Mouse (Mus musculus) ES-Bruce4 (cell line): ENCODE data around the gene Rcbtb2. TPM values are rescaled to one million over a fixed set of nuclear protein-coding genes. Genes with fewer than 3 reads are reported as not detected.

Experiments used
- H3K27ac ChIP-seq: 2 replicates; pipeline ENCODE4 v1.5.1; 2012; ENCODE audit warnings: low read length, inconsistent platforms; ENCODE audit not compliant: insufficient read depth
- H3K27me3 ChIP-seq: 2 replicates; pipeline ENCODE4 v1.6.1; 2012; ENCODE audit warnings: mild to moderate bottlenecking, low read length, inconsistent platforms; ENCODE audit not compliant: control insufficient read depth, poor library complexity, insufficient read depth, severe bottlenecking
- H3K36me3 ChIP-seq: 2 replicates; pipeline ENCODE4 v1.6.1; 2012; ENCODE audit warnings: inconsistent platforms, mild to moderate bottlenecking, low read length, moderate library complexity; ENCODE audit not compliant: control insufficient read depth, poor library complexity, insufficient read depth, severe bottlenecking
- H3K4me1 ChIP-seq: one replicate; pipeline ENCODE4 v1.8.1; 2011; ENCODE audit warnings: low read length; ENCODE audit not compliant: control insufficient read depth, insufficient read depth
- H3K4me3 ChIP-seq: 2 replicates; pipeline ENCODE4 v1.5.1; 2011; ENCODE audit warnings: low read depth, mild to moderate bottlenecking, low read length
- H3K9ac ChIP-seq: 2 replicates; pipeline ENCODE4 v1.6.1; 2012; ENCODE audit warnings: low read depth, mild to moderate bottlenecking, inconsistent platforms; ENCODE audit not compliant: poor library complexity, severe bottlenecking
- H3K9me3 ChIP-seq: replicated peaks from 2 replicates; pipeline ENCODE4 v1.6.1; 2012; ENCODE audit warnings: mild to moderate bottlenecking, low read length, inconsistent platforms; ENCODE audit not compliant: control insufficient read depth, poor library complexity, insufficient read depth, severe bottlenecking
- CTCF ChIP-seq: IDR thresholded peaks from one replicate; pipeline ENCODE4 v1.8.1; 2011; ENCODE audit warnings: low read depth, low read length
- EP300 ChIP-seq: IDR thresholded peaks from 2 replicates; pipeline ENCODE4 v1.6.1; 2011; ENCODE audit warnings: low read depth, low read length; ENCODE audit not compliant: insufficient read depth
- POLR2A ChIP-seq: IDR thresholded peaks from one replicate; pipeline ENCODE4 v1.8.1; 2011; ENCODE audit warnings: low read length; ENCODE audit not compliant: insufficient read depth
- polyA plus RNA-seq: library from polyadenylated mRNA; stranded (reverse); fragments of >200 nt; gene quantifications from 2 replicates; pipeline ENCODE4 v1.2.4, GENCODE M21; 2011; ENCODE audit warnings: low read depth; ENCODE audit not compliant: missing spikeins, insufficient read depth, insufficient read length

Rcbtb2 gene
- polyA plus RNA-seq, 1 experiment, result 74.1 TPM

GRCm38 (mm10) chr14:73148125-73148524 lies 25.3 kb downstream of the Rcbtb2 start:
- H3K9ac ChIP-seq, result no peak overlapping the region
- H3K4me1 ChIP-seq, result no peaks in the 10 kb centered on the region
- H3K9me3 ChIP-seq, result no peaks in the 10 kb centered on the region
- H3K27ac ChIP-seq, result no peak overlapping the region
- H3K36me3 ChIP-seq, result no peaks in the 10 kb centered on the region
- no peaks in the 10 kb centered on the region for H3K27me3 ChIP-seq
- TF ChIP-seq EP300 (no peak), POLR2A (no peak), CTCF (no peak)
- H3K4me3 ChIP-seq, result no peak overlapping the region

GRCm38 (mm10) chr14:73161303-73161702 lies 38.5 kb downstream of the Rcbtb2 start:
- Histone ChIP-seq H3K9ac (no peak overlapping the region), H3K4me3 (no peak overlapping the region), H3K9me3 (no peaks in the 10 kb centered on the region), H3K36me3 (peaks cover 4% of the 10 kb centered on the region; the same call in 1 of the 2 replicates), H3K4me1 (no peaks in the 10 kb centered on the region), H3K27ac (no peak overlapping the region), H3K27me3 (no peaks in the 10 kb centered on the region)
- TF ChIP-seq EP300, result no peak
- no peak for TF ChIP-seq POLR2A
- TF ChIP-seq CTCF, result no peak

DNA sequence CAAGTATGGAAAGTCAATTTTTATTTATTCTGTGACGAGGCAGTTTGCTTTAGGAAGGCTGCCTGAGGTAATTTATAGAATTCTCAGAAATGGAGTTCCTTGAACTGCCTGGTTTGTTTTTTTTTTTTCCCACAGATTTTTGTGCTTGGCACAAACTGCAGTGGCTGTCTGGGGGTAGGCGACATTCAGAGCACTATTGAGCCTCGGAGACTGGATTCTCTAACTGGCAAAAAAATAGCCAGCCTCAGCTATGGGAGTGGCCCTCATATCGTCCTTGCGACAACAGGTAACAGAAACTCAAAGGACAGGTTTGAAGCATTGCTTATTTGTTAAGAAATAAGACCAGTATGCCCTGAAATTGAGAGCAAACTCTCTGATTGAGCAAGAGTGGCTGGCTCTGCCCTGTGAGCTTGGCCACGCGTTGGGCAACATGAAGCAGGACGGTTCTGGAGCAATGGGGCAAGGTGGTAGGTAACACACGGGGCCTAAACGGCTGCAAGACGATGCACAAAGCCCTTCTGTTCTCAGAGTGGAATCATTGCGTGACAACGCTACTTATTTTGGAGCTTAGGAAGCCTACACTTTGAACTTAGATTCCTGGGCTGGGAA lies 39.5 kb downstream of the Rcbtb2 start:
- H3K9ac ChIP-seq, result no peak overlapping the region
- H3K4me1 ChIP-seq, result no peaks in the 10 kb centered on the region
- peaks cover 4% of the 10 kb centered on the region; the same call in 1 of the 2 replicates for H3K36me3 ChIP-seq
- no peaks in the 10 kb centered on the region for H3K27me3 ChIP-seq
- no peak overlapping the region for H3K4me3 ChIP-seq
- TF ChIP-seq EP300 (no peak), CTCF (no peak), POLR2A (no peak)
- no peaks in the 10 kb centered on the region for H3K9me3 ChIP-seq
- no peak overlapping the region for H3K27ac ChIP-seq

- H3K27me3 ChIP-seq, result no peaks in the 10 kb centered on the region
- H3K27ac ChIP-seq, result no peak overlapping the region
- H3K4me1 ChIP-seq, result no peaks in the 10 kb centered on the region
- no peaks in the 10 kb centered on the region for H3K9me3 ChIP-seq
- H3K4me3 ChIP-seq, result no peak overlapping the region
- H3K9ac ChIP-seq, result no peak overlapping the region
- 0 out of 2 replicates have a peak, but pooled peaks cover 2% of the 10 kb centered on the region for H3K36me3 ChIP-seq
- no peak for TF ChIP-seq CTCF
- no peak for TF ChIP-seq EP300
- no peak for TF ChIP-seq POLR2A
These were observed 40.6 kb downstream of the Rcbtb2 start for GRCm38 (mm10) chr14:73163363-73163998.

DNA sequence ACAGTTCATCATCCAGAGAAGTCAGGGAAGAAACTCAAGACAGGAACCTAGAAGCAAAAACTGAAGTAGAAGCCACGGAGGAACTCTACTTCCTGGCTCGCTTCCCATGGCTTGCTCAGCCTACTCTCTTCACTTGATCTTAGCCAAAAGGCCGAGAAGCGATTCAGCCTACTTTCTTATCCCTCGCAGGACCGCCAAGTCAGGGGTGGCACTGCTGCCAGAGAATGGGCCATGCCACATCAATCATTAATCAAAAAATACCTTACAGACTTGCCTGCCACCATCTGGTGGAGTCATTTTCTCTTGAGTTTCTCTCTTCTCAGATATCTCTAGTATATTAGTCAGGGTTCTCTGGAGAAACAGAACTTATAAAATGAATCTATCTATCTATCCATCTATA lies 42.3 kb downstream of the Rcbtb2 start:
- Histone ChIP-seq H3K9me3 (no peaks in the 10 kb centered on the region), H3K4me3 (no peak overlapping the region), H3K36me3 (0 out of 2 replicates have a peak, but pooled peaks cover 2% of the 10 kb centered on the region), H3K27ac (no peak overlapping the region), H3K4me1 (no peaks in the 10 kb centered on the region), H3K9ac (no peak overlapping the region), H3K27me3 (no peaks in the 10 kb centered on the region)
- TF ChIP-seq CTCF (no peak), EP300 (no peak), POLR2A (no peak)

DNA sequence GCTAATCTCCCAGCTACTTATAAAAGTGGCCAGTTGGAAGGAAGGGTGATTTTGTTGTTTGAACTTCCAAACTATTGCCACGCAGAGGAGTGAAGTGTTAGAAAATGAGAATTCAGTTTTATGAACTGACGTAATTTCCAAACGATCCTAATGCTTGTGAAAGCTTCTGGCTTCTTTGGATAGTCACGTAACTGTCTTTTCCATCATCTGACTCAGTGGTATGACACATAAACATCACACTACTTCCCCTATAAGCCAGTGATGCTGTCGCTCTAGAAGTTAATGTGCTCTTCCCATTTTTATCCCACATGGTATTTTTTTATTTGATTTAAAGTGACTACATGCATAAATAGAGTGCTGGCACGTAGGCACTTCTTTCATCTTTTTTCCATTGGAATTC lies 45.8 kb downstream of the Rcbtb2 start:
- H3K27ac ChIP-seq, result no peak overlapping the region
- H3K4me3 ChIP-seq, result no peak overlapping the region
- 0 out of 2 replicates have a peak, but pooled peaks cover 2% of the 10 kb centered on the region for H3K36me3 ChIP-seq
- TF ChIP-seq EP300 (no peak), POLR2A (no peak), CTCF (no peak)
- no peak overlapping the region for H3K9ac ChIP-seq
- H3K4me1 ChIP-seq, result no peaks in the 10 kb centered on the region
- H3K9me3 ChIP-seq, result no peaks in the 10 kb centered on the region
- H3K27me3 ChIP-seq, result no peaks in the 10 kb centered on the region
